Mouse (Mus musculus) MEL-GATA-1-ER (cell line): Measurements from ENCODE around the gene Mb.

Experiments
- DNase-seq: peaks from one replicate; pipeline ENCODE4 v3.0.0-alpha.2; 2012; ENCODE audit warnings: low read depth; ENCODE audit errors: extremely low read depth

The Mb gene

GRCm38 (mm10) chr15:76987137-76987536 lies 63.3 kb downstream of the Mb start:
- no peak for DNase-seq

GRCm38 (mm10) chr15:76982745-76983144 lies 67.7 kb downstream of the Mb start:
- DNase-seq, result no peak

GRCm38 (mm10) chr15:76979799-76980198 lies 70.7 kb downstream of the Mb start:
- DNase-seq, result no peak

- DNase-seq, result no peak
These were observed 73.9 kb downstream of the Mb start for GRCm38 (mm10) chr15:76976619-76977018.

- no peak for DNase-seq
These were observed 76.4 kb downstream of the Mb start for GRCm38 (mm10) chr15:76973855-76974651.

- no peak for DNase-seq
These were observed 77.1 kb downstream of the Mb start for GRCm38 (mm10) chr15:76973272-76973854.

- no peak for DNase-seq
These were observed 77.8 kb downstream of the Mb start for GRCm38 (mm10) chr15:76972661-76973060.
